Mouse (Mus musculus) bone marrow macrophage, adult 2 months (primary cell): ENCODE measurements at regions not wholly inside any gene's neighbourhood (a gene's known extent, or its start where the extent isn't known, plus 50 kb on each side); places are given as distances from the start of the nearest gene placed in this dataset.

Experiments used
- H3K27ac ChIP-seq: 2 replicates; pipeline ENCODE4 v1.5.1; 2012; ENCODE audit warnings: low read depth, low read length; ENCODE audit not compliant: insufficient read depth
- H3K4me1 ChIP-seq: 2 replicates; pipeline ENCODE4 v1.6.1; 2012; ENCODE audit warnings: low read length; ENCODE audit not compliant: control insufficient read depth, insufficient read depth
- H3K4me3 ChIP-seq: 2 replicates; pipeline ENCODE4 v1.5.1; 2012; ENCODE audit warnings: mild to moderate bottlenecking, low read length, moderate library complexity; ENCODE audit not compliant: insufficient read depth
- CTCF ChIP-seq: IDR thresholded peaks from 2 replicates; pipeline ENCODE4 v1.5.1; 2012; ENCODE audit warnings: low read depth, mild to moderate bottlenecking, low read length, moderate library complexity
- POLR2A ChIP-seq: IDR thresholded peaks from 2 replicates; pipeline ENCODE4 v1.6.1; 2012; ENCODE audit warnings: mild to moderate bottlenecking, low read depth, low read length, borderline replicate concordance

DNA sequence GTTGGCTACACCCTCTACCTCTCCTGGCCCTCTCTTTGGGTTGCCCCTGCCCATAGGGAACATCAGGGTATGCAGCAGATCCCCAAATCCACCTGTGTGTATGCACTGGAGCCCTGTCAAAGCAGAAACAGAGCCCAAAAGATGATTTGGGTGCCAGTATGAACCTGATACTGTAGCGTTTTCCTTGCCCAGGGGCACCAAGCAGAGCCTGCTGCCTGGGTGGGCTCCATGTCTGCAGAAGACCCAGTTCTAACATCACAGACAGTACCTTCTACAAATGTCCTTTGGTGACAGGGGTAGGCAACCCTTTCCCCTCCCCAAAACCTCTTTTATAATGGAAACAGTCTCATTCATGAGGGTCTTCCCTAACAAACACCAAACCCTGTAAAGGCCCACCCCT is 472.5 kb downstream of the Rps24 start:
- TF ChIP-seq CTCF (no peak), POLR2A (no peak)
- no peak overlapping the region for H3K27ac ChIP-seq
- H3K4me1 ChIP-seq = no peaks in the 10 kb centered on the region
- no peak overlapping the region for H3K4me3 ChIP-seq

DNA sequence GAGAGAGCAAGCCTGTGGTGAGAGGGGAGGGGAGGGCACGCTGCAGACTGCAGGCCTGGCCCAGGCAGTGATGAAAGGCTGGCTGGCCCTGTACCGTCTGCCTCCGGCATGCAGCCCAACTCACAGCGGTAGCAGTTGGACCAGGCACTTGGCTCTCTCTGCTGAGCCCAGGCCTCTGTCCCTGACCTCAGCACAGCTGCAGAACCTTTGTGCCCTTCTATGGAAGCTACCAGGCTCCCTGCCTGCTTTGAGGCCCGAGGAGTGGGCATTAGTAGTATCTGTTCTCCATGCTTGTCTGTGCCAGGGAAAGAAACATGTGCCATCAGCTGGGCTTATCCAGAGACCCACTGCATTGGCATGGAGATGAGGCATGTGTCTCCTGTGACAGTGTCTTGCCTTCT is 473.2 kb downstream of the Rps24 start:
- Histone ChIP-seq H3K27ac (no peak overlapping the region), H3K4me1 (no peaks in the 10 kb centered on the region), H3K4me3 (no peak overlapping the region)
- no peak for TF ChIP-seq CTCF
- TF ChIP-seq POLR2A = no peak

DNA sequence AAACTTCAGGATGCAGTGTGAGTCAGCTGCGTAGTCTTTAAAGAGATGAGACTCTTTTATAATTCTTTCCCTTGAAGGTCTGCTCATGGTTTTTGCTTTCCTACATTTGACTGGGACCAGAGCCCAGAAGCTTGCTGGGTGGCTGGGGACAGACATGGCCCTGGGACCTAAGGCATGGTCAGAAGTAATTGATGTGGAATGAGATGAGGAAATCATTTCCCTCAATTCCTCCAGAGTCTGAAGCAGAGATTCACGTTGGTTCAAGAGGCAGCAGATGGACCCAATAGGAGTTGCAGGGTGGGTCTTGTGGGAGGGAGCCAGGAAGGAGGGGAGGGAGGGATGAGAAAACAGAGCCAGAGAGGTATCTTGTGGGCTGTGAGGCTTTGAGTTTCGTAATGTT is 473.9 kb downstream of the Rps24 start:
- Histone ChIP-seq H3K27ac (no peak overlapping the region), H3K4me3 (no peak overlapping the region), H3K4me1 (no peaks in the 10 kb centered on the region)
- TF ChIP-seq POLR2A = no peak
- no peak for TF ChIP-seq CTCF

DNA sequence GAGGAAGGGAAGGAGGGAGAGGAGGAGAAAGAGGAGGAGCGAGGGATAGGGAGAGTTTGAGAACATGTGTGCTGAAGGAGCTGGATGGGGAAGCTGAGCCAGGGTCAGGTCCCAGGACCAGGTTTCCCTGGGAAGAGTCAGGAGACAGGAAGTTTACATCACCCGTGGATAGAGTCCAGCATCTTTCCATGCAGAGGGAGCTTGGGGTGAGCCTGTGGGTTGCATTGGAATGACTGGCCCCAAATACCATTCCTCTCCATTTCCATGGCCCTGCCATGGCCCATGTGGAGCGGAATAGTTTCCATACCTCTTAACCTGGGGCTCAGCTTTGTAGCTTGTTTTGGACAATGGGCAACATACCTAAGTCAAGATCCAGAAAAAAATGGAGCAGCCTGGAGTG is 474.8 kb downstream of the Rps24 start:
- Histone ChIP-seq H3K4me3 (no peak overlapping the region), H3K27ac (no peak overlapping the region), H3K4me1 (no peaks in the 10 kb centered on the region)
- TF ChIP-seq POLR2A (no peak), CTCF (no peak)

DNA sequence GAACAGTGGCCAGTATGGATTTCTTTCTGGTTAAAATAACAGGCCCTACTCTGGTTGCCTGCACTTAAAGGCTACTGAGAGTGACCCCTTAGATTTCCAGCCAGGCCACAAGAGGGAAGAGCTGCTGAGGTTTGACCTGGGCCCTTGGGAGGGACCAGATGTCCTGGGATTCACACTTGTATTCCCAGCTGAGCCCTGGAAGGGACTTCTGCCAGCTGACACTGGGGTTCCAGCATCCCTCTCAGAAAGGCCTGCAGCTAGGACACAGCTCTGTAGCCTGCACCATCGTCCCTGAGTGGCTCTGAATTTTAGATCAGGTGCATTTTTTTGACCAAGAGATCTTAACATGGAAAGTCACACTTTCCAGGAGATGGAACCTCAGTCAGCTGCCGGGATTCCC is 482.7 kb downstream of the Rps24 start:
- H3K4me3 ChIP-seq = no peak overlapping the region
- no peak overlapping the region for H3K27ac ChIP-seq
- no peaks in the 10 kb centered on the region for H3K4me1 ChIP-seq
- TF ChIP-seq CTCF (no peak), POLR2A (no peak)

DNA sequence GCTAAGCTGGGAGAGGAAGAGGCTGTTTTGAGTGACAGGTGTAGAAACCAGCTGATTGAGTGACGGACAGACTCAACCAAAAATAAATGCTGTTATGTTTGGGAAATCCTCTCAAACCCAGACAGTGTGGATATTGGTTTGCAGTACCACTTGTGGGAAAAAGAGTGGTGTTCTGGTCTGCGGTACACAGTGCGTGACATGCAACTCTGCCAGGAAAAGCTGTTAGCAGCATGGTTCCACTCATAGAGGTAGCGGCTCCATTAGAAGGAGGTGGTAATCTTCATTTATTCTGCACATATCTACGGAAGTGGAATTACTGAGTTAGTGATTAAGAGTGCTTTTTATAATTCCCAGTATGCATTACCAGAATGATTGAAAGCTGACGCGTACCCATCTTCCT is 485.4 kb downstream of the Rps24 start:
- Histone ChIP-seq H3K4me3 (no peak overlapping the region), H3K27ac (no peak overlapping the region), H3K4me1 (peaks cover 4% of the 10 kb centered on the region; the same call in 1 of the 2 replicates)
- no peak for TF ChIP-seq POLR2A
- no peak for TF ChIP-seq CTCF

DNA sequence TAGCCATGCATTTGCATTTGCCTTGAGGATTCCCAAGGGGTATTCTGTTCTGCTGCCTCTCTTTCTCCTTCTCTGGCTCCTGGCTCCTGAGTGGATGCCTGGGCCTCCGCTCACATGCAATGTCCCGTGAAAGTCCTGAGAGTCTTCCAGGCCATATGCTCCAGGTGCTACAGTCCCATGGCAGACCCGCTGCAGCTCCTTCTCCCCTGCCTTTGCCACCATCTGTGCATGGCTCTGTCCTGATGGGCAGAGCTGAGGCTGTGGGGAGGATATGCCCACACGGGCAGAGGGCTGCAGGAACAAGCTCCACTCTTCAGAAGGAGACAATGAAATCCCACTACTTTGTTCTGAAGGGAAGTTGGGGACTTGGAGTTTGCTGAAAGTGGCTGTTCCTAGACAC is 485.9 kb upstream of the Zmiz1 start:
- no peak overlapping the region for H3K27ac ChIP-seq
- peaks cover 7% of the 10 kb centered on the region for H3K4me1 ChIP-seq
- no peak overlapping the region for H3K4me3 ChIP-seq
- TF ChIP-seq CTCF = no peak
- TF ChIP-seq POLR2A = no peak

DNA sequence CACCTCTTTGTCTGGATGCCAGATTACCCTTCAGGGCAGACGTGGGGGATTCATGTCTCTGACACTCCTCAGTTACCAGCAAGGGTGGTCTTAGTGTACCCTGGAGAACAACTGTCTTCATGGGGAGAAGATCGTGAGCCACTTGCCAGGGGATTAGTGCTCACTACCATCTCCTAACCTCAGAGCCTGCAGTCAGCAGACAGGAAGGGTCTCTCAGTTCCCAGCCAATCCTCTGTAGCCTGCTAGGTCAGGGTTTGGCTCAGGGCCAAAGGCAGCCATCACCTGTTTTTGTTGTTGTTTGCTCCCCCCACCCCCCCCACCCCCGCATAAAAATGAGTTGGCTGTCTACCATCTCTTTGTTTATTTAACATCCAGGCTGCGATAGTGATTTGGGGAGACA is 485.4 kb upstream of the Zmiz1 start:
- Histone ChIP-seq H3K4me1 (peaks cover 7% of the 10 kb centered on the region), H3K27ac (no peak overlapping the region), H3K4me3 (no peak overlapping the region)
- no peak for TF ChIP-seq CTCF
- no peak for TF ChIP-seq POLR2A

DNA sequence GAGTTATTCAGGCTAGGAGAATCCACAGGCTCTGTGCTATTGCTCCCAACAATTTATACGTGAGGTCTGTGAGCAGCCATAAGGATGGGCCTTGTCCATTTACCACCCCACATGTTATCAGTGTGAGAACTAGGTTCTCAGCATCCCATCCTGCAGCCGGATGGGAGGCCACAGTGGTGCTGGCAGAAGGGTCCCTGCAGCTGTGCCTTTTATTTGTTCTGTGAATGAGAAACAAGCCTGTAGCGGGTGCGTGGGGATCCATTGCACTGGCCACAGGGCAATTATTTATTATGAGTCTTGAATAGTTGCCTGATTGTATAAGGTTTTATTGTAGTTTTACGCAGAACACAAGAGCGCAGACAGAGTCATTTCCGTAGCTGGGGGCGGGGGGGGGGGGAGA is 476.5 kb upstream of the Zmiz1 start:
- TF ChIP-seq CTCF = no peak
- no peak for TF ChIP-seq POLR2A
- Histone ChIP-seq H3K27ac (no peak overlapping the region), H3K4me3 (no peak overlapping the region), H3K4me1 (peaks cover 1% of the 10 kb centered on the region)

DNA sequence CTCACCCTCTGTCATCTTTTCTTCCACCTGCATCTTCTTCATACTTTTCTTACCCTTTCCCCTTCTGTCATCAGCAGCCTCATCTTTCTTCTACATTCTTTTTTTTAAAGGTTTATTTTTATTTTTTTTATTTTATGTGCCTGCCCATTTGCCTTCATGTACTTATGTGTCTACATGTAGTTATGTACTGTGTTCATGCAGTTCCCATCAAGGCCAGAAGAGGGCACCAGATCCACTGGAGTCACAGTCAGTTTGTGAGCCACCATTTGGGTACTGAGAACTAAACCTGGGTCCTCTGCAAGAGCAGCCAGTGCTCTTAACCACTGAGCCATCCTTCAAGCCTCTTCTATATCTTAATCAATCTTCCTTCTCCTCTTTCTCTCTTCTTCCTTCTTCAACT is 475.7 kb upstream of the Zmiz1 start:
- Histone ChIP-seq H3K4me1 (no peaks in the 10 kb centered on the region), H3K4me3 (no peak overlapping the region), H3K27ac (no peak overlapping the region)
- TF ChIP-seq CTCF = no peak
- TF ChIP-seq POLR2A = no peak

DNA sequence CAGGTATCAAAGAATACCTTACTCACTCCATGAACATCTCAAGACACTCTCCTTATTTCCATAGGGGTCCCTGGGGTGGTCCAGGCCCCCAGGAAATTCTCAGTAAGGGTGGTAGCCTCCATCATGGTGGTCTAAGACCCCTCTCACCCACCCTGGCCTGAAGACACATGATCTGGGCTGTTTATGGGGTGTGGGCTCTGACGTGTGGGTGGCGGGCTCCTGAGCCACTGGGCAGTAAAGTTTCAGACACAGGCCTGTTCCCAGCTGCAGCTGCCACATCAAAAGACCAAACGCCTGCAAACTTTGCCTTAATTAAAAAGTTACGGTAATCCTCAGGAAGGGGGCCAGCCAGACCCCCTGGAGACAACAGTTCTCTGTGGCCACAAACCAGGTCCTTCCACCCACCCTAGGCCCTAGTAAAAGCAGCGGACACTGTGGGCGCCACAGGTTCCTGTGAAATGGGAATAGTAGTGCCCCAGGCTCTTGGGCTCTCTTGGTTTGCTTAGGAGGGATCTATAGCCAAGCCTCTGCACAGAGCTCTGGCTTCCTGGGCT is 473.1 kb upstream of the Zmiz1 start:
- H3K27ac ChIP-seq = no peak overlapping the region

More for the DNA sequence above, 473.1 kb upstream of the Zmiz1 start:
- H3K4me3 ChIP-seq = no peak overlapping the region
- TF ChIP-seq POLR2A (no peak), CTCF (no peak)
- no peaks in the 10 kb centered on the region for H3K4me1 ChIP-seq
